ENCODE assay signal across 9 mouse cellular contexts in genomic region chr16:35734038-35734437, GRCm38 (mm10). TPM values are rescaled to one million over a fixed set of nuclear protein-coding genes. Genes with fewer than 3 reads are reported as not detected.
A peak's percentile ranks its signal among the peaks of the same experiment; 100 is the strongest.
DNase-seq lines count a peak whose midpoint lies in the region; ATAC-seq lines count a peak whose summit lies in the region.
"Had no signal": no experiment of that assay in that cellular context is flagged by ENCODE, and none has a peak within 500 bp of the region (broad histone marks: within the 10 kb centered on the region; RNA-seq: fewer than 3 reads in every experiment).

No protein-coding gene starts in this region.

- H3K9me3 ChIP-seq in forebrain, embryonic 14.5 days (replicated peaks; ENCODE audit: control insufficient read depth, low read length), result no peaks in the 10 kb centered on the region
- H3K9me3 ChIP-seq in forebrain, embryonic 12.5 days, result no peaks in the 10 kb centered on the region
- H3K9me3 ChIP-seq: limb, embryonic 13.5 days had no signal

- no peaks in the 10 kb centered on the region for H3K27me3 ChIP-seq in forebrain, embryonic 14.5 days (replicated peaks; ENCODE audit: control insufficient read depth, insufficient read depth, low read length)
- H3K27me3 ChIP-seq in forebrain, embryonic 12.5 days, result no peaks in the 10 kb centered on the region
- H3K27me3 ChIP-seq: limb, embryonic 13.5 days had no signal

- ATAC-seq in forebrain, embryonic 14.5 days, result no peak
- ATAC-seq in forebrain, embryonic 12.5 days (ENCODE audit: low FRiP score), result no peak

- no peak overlapping the region for H3K9ac ChIP-seq in forebrain, embryonic 14.5 days (ENCODE audit: low read length)
- no peak overlapping the region for H3K9ac ChIP-seq in forebrain, embryonic 12.5 days
- H3K9ac ChIP-seq: limb, embryonic 13.5 days had no signal

- H3K36me3 ChIP-seq in forebrain, embryonic 14.5 days (ENCODE audit: control insufficient read depth, insufficient read depth, low read length), result peaks cover 6% of the 10 kb centered on the region
- H3K36me3 ChIP-seq in forebrain, embryonic 12.5 days (replicated peaks), result 0 out of 2 replicates have a peak, but pooled peaks cover 2% of the 10 kb centered on the region

- H3K27ac ChIP-seq in forebrain, embryonic 14.5 days (ENCODE audit: low read depth, low read length), result no peak overlapping the region
- no peak overlapping the region for H3K27ac ChIP-seq in forebrain, embryonic 12.5 days
- H3K27ac ChIP-seq: limb, embryonic 13.5 days had no signal

- H3K4me3 ChIP-seq in forebrain, embryonic 14.5 days (ENCODE audit: low read depth, low read length), result no peak overlapping the region
- H3K4me3 ChIP-seq in forebrain, embryonic 12.5 days (replicated peaks), result no peak overlapping the region
- H3K4me3 ChIP-seq: limb, embryonic 13.5 days had no signal

- no peak overlapping the region for H3K4me2 ChIP-seq in forebrain, embryonic 14.5 days (ENCODE audit: low read length)
- H3K4me2 ChIP-seq in forebrain, embryonic 12.5 days, result no peak overlapping the region
- H3K4me2 ChIP-seq: limb, embryonic 13.5 days had no signal

- WGBS in forebrain, embryonic 14.5 days, result 15% methylated on average over 6 of the region's 6 CpGs
- WGBS in forebrain, embryonic 12.5 days, result 14% methylated on average over 6 of the region's 6 CpGs

- peak; percentile 66 for DNase-seq in forebrain, embryonic 14.5 days (ENCODE audit: low spot score)
- peak; percentile 71 for DNase-seq in T-cell, adult 2 months (ENCODE audit: low spot score)
- DNase-seq in cerebellum, adult 9-11 months, result peak; percentile 40
- DNase-seq in heart, adult 18-20 months, result peak; percentile 65 to 89
- DNase-seq in kidney, postnatal 25 days, result peak; percentile 69 to 78
- peak; percentile 72 for DNase-seq in lung, postnatal 25 days (ENCODE audit: low spot score)
- DNase-seq in spleen, adult 18-20 months, result peak; percentile 39 to 73

- H3K4me1 ChIP-seq in forebrain, embryonic 14.5 days (ENCODE audit: control insufficient read depth, insufficient read depth, low read length), result no peaks in the 10 kb centered on the region
- H3K4me1 ChIP-seq in forebrain, embryonic 12.5 days, result peaks cover 18% of the 10 kb centered on the region

RNA-seq across cellular contexts. Expression of gene Dirc2, which starts 35.1 kb away (rescaled TPM):
- 40.7 and 46.1 TPM in 2 replicates for polyA plus RNA-seq in forebrain, embryonic 14.5 days (2014; fragmentation: Nextera tagmentation; extraction: Ambion mirVana)
- polyA plus RNA-seq in forebrain, embryonic 12.5 days (2016; fragmentation: Nextera tagmentation; extraction: Ambion mirVana), result 22.7 and 23.3 TPM in 2 replicates
- total RNA-seq in heart, adult 18-20 months (2021), result 10 to 100 TPM; 56.4 to 59.9 TPM

RNA-seq across cellular contexts. Expression of gene Hspbap1, which starts 36.1 kb away (rescaled TPM):
- 24.7 and 24.9 TPM in 2 replicates for polyA plus RNA-seq in forebrain, embryonic 14.5 days (2014; fragmentation: Nextera tagmentation; extraction: Ambion mirVana)
- 20.2 and 22.2 TPM in 2 replicates for polyA plus RNA-seq in forebrain, embryonic 12.5 days (2016; fragmentation: Nextera tagmentation; extraction: Ambion mirVana)
- total RNA-seq in heart, adult 18-20 months (2021), result 1 to 10 TPM; 2.4 to 3.2 TPM
